Mouse (Mus musculus) myocyte (in vitro differentiated cells): ENCODE data around the gene Gba2. TPM values are rescaled to one million over a fixed set of nuclear protein-coding genes. Genes with fewer than 3 reads are reported as not detected.

Experiments
- H3K27me3 ChIP-seq: one replicate; pipeline ENCODE4 v1.6.1; 2011; ENCODE audit not compliant: control insufficient read depth, insufficient read depth, insufficient read length
- H3K36me3 ChIP-seq: one replicate; pipeline ENCODE4 v1.6.1; 2011; ENCODE audit not compliant: control insufficient read depth, insufficient read depth
- H3K4me2 ChIP-seq: one replicate; pipeline ENCODE4 v1.6.1; 2011; ENCODE audit warnings: low read depth, control low read depth
- H3K4me3 ChIP-seq: one replicate; pipeline ENCODE4 v1.5.1; 2011; ENCODE audit warnings: mild to moderate bottlenecking, control low read depth, moderate library complexity
- H3K79me2 ChIP-seq: one replicate; pipeline ENCODE4 v1.6.1; 2011; ENCODE audit not compliant: control insufficient read depth, insufficient read depth
- H3ac ChIP-seq: one replicate; pipeline ENCODE4 v1.6.1; 2011; ENCODE audit not compliant: control insufficient read depth, insufficient read length
- CEBPB ChIP-seq: IDR thresholded peaks from 2 replicates; pipeline ENCODE4 v1.6.1; 2011; ENCODE audit warnings: mild to moderate bottlenecking, moderate library complexity; ENCODE audit not compliant: poor library complexity, insufficient read depth, severe bottlenecking
- E2F4 ChIP-seq: IDR thresholded peaks from one replicate; pipeline ENCODE4 v1.6.1; 2011; ENCODE audit warnings: mild to moderate bottlenecking, control low read depth, moderate library complexity; ENCODE audit not compliant: insufficient read depth
- MAX ChIP-seq: IDR thresholded peaks from one replicate; pipeline ENCODE4 v1.6.1; 2011; ENCODE audit warnings: low read depth, mild to moderate bottlenecking, control low read depth
- MYOD1 ChIP-seq, 3 experiments: IDR thresholded peaks; one replicate each; pipeline ENCODE4 v1.6.1; 2011; ENCODE audit warnings: control low read depth in 2 of 3, low read depth in 2 of 3, mild to moderate bottlenecking in 2 of 3, moderate library complexity in 1 of 3; ENCODE audit not compliant: insufficient read length in 2 of 3, control insufficient read depth in 1 of 3
- MYOG ChIP-seq, 3 experiments: IDR thresholded peaks; one replicate each; pipeline ENCODE4 v1.6.1; 2011; ENCODE audit warnings: control low read depth in 2 of 3, low read depth in 2 of 3, mild to moderate bottlenecking in 2 of 3; ENCODE audit not compliant: insufficient read length in 2 of 3, control insufficient read depth in 1 of 3, insufficient read depth in 1 of 3
- POLR2A ChIP-seq: IDR thresholded peaks from one replicate; pipeline ENCODE4 v1.6.1; 2011; ENCODE audit warnings: low read depth, mild to moderate bottlenecking, control low read depth, moderate library complexity; ENCODE audit not compliant: insufficient read length
- POLR2AphosphoS2 ChIP-seq: IDR thresholded peaks from one replicate; pipeline ENCODE4 v1.6.1; 2011; ENCODE audit warnings: low read depth, control low read depth; ENCODE audit not compliant: insufficient read length
- REST ChIP-seq: IDR thresholded peaks from one replicate; pipeline ENCODE4 v1.6.1; 2011; ENCODE audit warnings: mild to moderate bottlenecking, control low read depth, moderate library complexity; ENCODE audit not compliant: insufficient read depth, insufficient read length
- SRF ChIP-seq: IDR thresholded peaks from one replicate; pipeline ENCODE4 v1.6.1; 2011; ENCODE audit warnings: low read depth; ENCODE audit not compliant: control insufficient read depth, insufficient read length
- TCF12 ChIP-seq: IDR thresholded peaks from one replicate; pipeline ENCODE4 v1.6.1; 2011; ENCODE audit warnings: mild to moderate bottlenecking, control low read depth; ENCODE audit not compliant: poor library complexity, insufficient read depth, severe bottlenecking
- TCF3 ChIP-seq: IDR thresholded peaks from one replicate; pipeline ENCODE4 v1.6.1; 2011; ENCODE audit warnings: low read depth, control low read depth; ENCODE audit not compliant: insufficient read length
- USF1 ChIP-seq: IDR thresholded peaks from one replicate; pipeline ENCODE4 v1.6.1; 2011; ENCODE audit warnings: low read depth, mild to moderate bottlenecking, control low read depth, moderate library complexity
- polyA plus RNA-seq: library from polyadenylated mRNA; unstranded; fragments of >200 nt; fragmentation: generic; extraction: Trizol; gene quantifications from one replicate; pipeline ENCODE4 v1.2.1, GENCODE M21; 2012; ENCODE audit warnings: missing spikeins

The Gba2 gene
- polyA plus RNA-seq, 1 experiment: 5.9 TPM

- Histone ChIP-seq H3K27me3 (no peaks in the 10 kb centered on the region), H3K79me2 (peaks cover 10% of the 10 kb centered on the region), H3ac (no peak overlapping the region), H3K4me2 (no peak overlapping the region), H3K36me3 (peaks cover 26% of the 10 kb centered on the region), H3K4me3 (no peak overlapping the region)
- no peak for TF ChIP-seq CEBPB
- no peak for TF ChIP-seq POLR2A
- TF ChIP-seq SRF: no peak
- TF ChIP-seq E2F4: no peak
- no peak for TF ChIP-seq POLR2AphosphoS2
- no peak for TF ChIP-seq USF1
- TF ChIP-seq REST: no peak
- TF ChIP-seq TCF12: no peak
- TF ChIP-seq MYOG (IDR thresholded peaks at IDR 0.05; ENCODE audit: control insufficient read depth in 1 of 3, insufficient read depth in 1 of 3, insufficient read length in 2 of 3, low read depth in 2 of 3): no peak
- no peak for TF ChIP-seq MYOD1 (IDR thresholded peaks at IDR 0.05; ENCODE audit: control insufficient read depth in 1 of 3, insufficient read length in 2 of 3, low read depth in 2 of 3)
- TF ChIP-seq MAX: no peak
- TF ChIP-seq TCF3: no peak
Measured at GRCm38 (mm10) chr4:43567140-43567539, 11.5 kb downstream of the Gba2 start.

GRCm38 (mm10) chr4:43564231-43564630, 14.4 kb downstream of the Gba2 start:
- H3K36me3 ChIP-seq: peaks cover 22% of the 10 kb centered on the region
- no peak overlapping the region for H3K4me3 ChIP-seq
- H3K79me2 ChIP-seq: peaks cover 27% of the 10 kb centered on the region
- no peaks in the 10 kb centered on the region for H3K27me3 ChIP-seq
- TF ChIP-seq E2F4: no peak
- no peak for TF ChIP-seq TCF12
- TF ChIP-seq POLR2A: no peak
- TF ChIP-seq POLR2AphosphoS2: no peak
- no peak for TF ChIP-seq MAX
- no peak for TF ChIP-seq MYOG (IDR thresholded peaks at IDR 0.05; ENCODE audit: control insufficient read depth in 1 of 3, insufficient read depth in 1 of 3, insufficient read length in 2 of 3, low read depth in 2 of 3)
- TF ChIP-seq USF1: no peak
- no peak for TF ChIP-seq MYOD1 (IDR thresholded peaks at IDR 0.05; ENCODE audit: control insufficient read depth in 1 of 3, insufficient read length in 2 of 3, low read depth in 2 of 3)
- no peak for TF ChIP-seq TCF3
- TF ChIP-seq CEBPB: no peak
- TF ChIP-seq REST: no peak
- no peak for TF ChIP-seq SRF
- H3K4me2 ChIP-seq: peak overlapping the region; percentile 80
- no peak overlapping the region for H3ac ChIP-seq

- peaks cover 34% of the 10 kb centered on the region for H3K79me2 ChIP-seq
- H3K4me3 ChIP-seq: peak overlapping the region; percentile 82
- no peaks in the 10 kb centered on the region for H3K27me3 ChIP-seq
- no peak overlapping the region for H3ac ChIP-seq
- peaks cover 22% of the 10 kb centered on the region for H3K36me3 ChIP-seq
- TF ChIP-seq TCF3 (no peak), USF1 (no peak), MYOG (IDR thresholded peaks at IDR 0.05; ENCODE audit: control insufficient read depth in 1 of 3, insufficient read depth in 1 of 3, insufficient read length in 2 of 3, low read depth in 2 of 3) (no peak), REST (no peak), MYOD1 (IDR thresholded peaks at IDR 0.05; ENCODE audit: control insufficient read depth in 1 of 3, insufficient read length in 2 of 3, low read depth in 2 of 3) (no peak), SRF (no peak), E2F4 (no peak), POLR2A (no peak)
- H3K4me2 ChIP-seq: peak overlapping the region; percentile 80
Measured at GRCm38 (mm10) chr4:43563601-43563875, 15.1 kb downstream of the Gba2 start.

GRCm38 (mm10) chr4:43562769-43563600, 15.7 kb downstream of the Gba2 start:
- Histone ChIP-seq H3K4me2 (peak overlapping the region; percentile 80), H3K27me3 (no peaks in the 10 kb centered on the region), H3K79me2 (peaks cover 39% of the 10 kb centered on the region), H3ac (peak overlapping the region; percentile 88), H3K36me3 (peaks cover 22% of the 10 kb centered on the region), H3K4me3 (peak overlapping the region; percentile 82)
- TF ChIP-seq USF1 (peak; percentile 30), TCF12 (no peak)

GRCm38 (mm10) chr4:43561997-43562768, 16.5 kb downstream of the Gba2 start, which contains the start of the genes Creb3 and Tln1:
Creb3 (plus strand) TSS chr4:43562332.
Tln1 (minus strand) TSS chr4:43562691.
- H3K4me2 ChIP-seq: peak within 1 kb of the TSS; percentile 96

More at GRCm38 (mm10) chr4:43561997-43562768, 16.5 kb downstream of the Gba2 start, which contains the start of the genes Creb3 and Tln1:
- peak within 1 kb of the TSS; percentile 88 for H3ac ChIP-seq
- TF ChIP-seq SRF (no peak), REST (no peak), POLR2AphosphoS2 (peak; percentile 62), USF1 (no peak), MYOG (IDR thresholded peaks at IDR 0.05; ENCODE audit: control insufficient read depth in 1 of 3, insufficient read depth in 1 of 3, insufficient read length in 2 of 3, low read depth in 2 of 3) (peak in 1 of 3 experiments; percentile 40), POLR2A (peak; percentile 50)
- H3K79me2 ChIP-seq: peaks cover 47% of the 10 kb centered on the region
- H3K36me3 ChIP-seq: peaks cover 17% of the 10 kb centered on the region
- no peaks in the 10 kb centered on the region for H3K27me3 ChIP-seq
- H3K4me3 ChIP-seq: peak within 1 kb of the TSS; percentile 82
